Mouse (Mus musculus) common myeloid progenitor, adult 5-6 weeks (primary cell): ENCODE measurements at regions not wholly inside any gene's neighbourhood (a gene's known extent, or its start where the extent isn't known, plus 50 kb on each side); places are given as distances from the start of the nearest gene placed in this dataset.

Experiments
- ATAC-seq: replicated peaks from 2 replicates; pipeline ENCODE4 v1.8.0; 2016; ENCODE audit warnings: low read depth, mild to moderate bottlenecking, moderate TSS enrichment, inconsistent platforms; ENCODE audit not compliant: poor library complexity, severe bottlenecking

DNA sequence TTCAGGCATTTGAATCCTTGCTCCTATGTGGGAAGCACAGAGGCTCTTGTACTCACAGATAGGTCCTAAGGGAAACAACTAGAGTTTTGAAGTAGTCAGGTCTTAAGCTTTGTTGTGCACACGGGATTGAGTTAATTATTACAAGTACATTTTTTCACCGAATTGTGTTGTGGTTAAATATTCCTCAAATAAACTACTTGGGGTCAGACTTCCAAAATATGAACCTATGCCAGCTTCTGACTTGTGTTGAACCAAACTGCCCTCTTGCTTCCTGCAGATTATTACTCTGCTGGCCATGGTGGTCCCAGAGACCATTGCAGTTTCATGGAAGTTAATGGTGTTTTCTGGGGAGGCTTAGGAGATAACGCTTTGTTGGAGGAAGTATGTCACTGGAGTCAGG lies 105.5 kb upstream of the Fggy start:
- peak; percentile 50 for ATAC-seq

DNA sequence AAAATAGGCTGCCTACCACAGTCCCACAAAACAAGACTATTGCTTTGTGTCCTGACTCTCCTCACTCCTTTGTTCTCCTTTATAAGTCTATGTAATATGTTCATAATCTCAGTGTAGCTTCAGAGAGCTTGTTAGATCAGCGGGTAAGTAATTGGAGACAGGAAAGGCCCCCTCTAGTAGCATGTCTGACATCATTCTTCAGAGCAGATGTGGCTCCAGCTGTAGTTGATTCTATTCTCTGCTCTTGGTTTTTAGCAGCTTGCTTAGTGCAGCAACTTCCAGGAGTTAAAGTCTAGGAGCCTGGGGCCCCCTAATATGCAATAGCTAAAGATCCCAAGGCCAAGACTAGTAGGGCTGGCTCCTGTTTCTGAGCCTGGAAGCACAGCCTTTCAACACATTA lies 101.0 kb upstream of the Fggy start:
- no peak for ATAC-seq

DNA sequence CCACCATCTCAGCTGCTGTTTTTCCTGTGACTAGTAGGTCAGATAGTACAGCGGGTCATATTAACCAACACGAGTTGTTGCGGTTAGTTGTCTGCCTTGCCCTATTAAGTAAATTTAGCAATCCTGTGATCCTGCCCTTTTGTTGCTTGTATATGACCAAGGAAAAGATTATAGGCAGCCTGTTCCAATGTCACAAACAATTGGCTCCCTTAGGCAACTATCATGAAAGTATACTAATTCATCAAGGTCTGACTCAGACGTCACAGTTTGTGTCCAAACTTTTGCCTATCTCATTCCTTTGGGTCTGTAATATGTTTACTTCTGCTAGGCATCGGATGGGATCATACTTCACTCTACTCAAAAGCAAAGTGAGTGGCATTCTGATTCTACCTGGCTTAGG lies 100.4 kb upstream of the Fggy start:
- ATAC-seq = no peak

DNA sequence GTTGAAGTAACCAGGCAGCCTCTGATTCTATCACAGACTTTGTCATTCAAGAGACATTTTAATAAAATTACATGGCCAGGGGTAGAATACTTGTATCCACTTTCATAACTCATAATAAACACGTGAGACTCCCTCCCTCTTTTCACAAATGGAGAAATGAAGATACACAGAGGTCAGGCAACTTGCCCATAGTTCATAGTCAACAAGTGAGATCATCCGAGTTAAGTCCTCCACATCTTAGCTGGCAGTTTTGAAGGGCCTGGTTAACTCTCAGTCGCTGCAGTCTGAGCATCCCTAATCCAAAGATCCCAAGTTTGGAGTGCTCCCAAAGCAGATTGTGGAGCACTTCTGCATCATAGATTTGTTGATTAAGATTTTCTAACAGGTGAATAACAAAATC lies 94.8 kb upstream of the Fggy start:
- no peak for ATAC-seq

DNA sequence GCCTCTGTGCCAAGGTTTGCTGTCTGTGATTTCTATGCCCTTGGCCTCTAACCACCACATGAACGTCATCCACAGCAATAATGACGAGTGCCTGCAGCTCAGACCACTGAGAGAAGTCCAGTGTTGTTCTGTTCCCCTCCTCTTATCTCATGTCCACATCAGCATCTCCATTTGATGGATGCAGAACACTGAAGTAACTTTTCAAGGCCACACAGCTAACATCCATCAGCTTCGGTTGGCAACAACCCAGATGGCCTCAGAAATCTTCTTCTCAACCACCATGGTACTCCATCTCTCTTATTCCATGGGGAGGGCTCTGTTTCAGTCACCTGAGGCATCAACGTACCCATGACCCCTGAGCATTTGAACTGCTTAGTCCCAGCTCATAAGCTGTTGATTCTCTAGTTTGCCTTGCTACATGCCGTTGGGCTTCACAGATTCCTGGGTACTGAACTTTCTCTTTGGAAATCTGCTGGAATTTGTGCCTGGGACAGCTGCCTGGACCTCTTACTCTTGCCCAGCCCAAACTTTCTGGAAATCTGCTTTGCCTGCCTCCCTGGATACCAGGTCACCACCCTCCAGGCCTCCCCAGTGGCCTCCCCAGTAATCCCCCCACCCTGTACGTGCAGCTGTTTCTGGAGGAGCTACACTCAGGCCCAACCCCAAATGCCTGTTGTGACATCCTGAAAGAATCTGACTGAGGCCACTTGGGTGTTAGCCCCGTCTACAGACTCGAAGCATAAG lies 94.1 kb upstream of the Fggy start:
- no peak for ATAC-seq

DNA sequence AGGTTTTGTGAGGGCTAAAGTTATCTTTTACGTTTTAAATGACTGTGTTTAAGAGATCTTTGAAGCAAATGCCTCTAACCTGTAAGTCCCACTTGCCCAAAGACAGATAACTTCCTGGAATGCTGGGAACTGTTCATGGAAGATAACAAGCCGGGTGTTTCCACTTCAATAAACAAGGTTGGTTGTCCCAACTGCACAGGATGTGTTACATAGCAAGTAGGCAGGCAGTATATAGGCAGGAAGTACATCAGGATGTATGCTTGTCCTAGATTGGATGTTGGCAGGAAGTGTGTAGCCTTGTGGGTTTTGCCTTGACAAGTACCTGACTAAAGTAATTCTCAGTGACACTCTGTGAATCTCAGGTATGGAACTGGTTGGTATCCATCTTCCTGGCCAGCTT lies 90.7 kb upstream of the Fggy start:
- peak; percentile 92 for ATAC-seq

DNA sequence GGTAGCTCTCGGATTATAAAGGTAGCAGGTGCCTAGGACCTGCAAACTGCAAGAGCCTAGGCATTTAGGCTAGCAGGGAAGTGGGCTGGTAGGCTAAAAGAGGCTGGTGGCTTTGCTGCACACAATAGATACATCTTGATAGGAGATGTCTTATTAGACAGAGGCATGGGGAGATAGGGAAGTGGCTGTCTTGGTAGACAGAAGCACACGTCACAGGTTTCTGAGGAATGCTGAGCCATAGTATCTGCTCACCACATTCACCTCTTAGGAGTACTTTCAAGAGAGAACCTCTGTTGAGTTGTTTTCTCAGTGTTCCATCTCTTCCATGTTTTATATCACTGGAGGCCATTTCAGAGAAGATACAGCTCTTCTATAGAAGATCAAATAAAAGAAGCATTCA lies 89.8 kb upstream of the Fggy start:
- peak; percentile 52 for ATAC-seq

DNA sequence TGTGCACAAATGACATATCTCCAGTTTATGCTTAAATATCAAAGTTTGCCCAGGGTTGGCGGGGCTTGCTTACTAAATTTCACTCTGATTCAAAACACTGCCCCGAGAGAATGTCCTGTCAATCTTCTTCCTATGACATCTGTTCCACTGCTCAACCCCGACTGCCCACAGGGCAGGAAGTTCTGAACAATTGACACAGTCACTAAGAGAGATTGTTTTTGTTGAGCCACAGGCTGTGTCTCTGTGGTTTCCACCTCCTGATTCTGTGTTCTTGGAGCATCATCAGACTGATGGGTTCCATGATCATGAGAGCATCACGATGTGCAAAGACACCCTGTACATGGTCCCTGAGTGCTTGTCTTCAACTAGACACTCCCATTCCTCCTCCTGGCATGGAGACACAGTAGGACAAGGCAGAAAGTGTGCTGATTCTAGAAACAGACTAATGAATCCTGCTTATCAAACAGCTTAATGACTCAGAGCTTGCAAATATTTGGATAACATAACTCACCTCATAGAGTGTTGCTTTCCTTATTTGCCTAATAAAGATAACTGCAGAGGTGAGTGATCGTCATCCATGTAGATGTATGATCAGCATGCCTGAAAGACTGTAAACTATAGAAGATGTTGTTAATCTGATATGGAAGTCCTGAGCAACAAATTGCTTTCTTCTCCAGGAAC lies 82.4 kb upstream of the Fggy start:
- ATAC-seq = peak; percentile 58

DNA sequence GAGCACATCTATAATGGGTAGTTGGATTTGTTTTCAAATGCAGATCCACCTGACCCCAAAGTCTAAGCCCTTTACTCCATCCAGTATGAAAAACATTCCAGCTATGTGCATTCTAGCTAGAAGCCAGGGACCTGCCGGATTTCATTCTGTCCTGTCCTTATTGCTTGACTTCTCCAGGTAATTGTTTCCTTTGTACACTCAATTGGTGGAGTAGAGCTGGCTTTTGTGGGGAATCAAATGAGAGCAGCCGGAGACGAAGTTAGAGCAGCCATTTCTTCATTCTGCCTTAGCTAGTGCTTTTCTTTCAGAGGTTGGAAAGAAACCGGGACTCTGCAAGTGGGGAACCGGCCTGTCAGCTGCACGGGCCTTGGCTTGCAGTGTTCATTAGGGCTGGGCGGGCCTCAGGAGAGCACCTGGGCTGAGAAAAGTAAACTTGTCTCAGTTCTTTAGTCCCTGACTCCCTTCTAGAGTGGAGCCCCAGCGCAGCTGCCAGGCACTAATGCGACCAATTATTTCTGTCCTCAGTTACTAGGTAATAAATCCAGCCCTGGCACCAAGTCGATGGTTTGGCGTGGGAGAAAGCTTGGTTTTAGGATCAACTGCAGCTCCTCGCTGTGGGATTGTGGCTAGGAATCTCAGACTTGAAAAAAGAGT lies 81.1 kb upstream of the Fggy start:
- no peak for ATAC-seq

DNA sequence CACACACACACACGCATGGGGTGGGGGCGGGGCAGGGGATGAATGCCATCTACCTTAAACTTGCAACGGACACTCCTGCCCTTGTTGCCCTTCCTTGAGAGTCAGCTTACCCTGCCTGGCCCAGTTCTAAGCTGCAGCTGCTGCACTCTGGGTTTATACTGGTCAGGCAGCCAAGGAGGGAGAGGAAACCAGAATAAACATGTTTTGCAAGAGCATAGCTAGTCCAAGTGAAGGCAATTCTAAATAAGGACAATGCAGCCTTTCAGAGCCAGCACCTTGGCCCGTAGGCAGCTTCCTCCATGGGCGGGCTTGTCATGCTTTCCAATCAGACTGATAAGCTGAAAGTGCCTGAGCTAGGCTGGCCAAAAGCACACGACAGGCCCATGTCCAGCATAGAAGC lies 73.7 kb upstream of the Fggy start:
- ATAC-seq = peak; percentile 48

DNA sequence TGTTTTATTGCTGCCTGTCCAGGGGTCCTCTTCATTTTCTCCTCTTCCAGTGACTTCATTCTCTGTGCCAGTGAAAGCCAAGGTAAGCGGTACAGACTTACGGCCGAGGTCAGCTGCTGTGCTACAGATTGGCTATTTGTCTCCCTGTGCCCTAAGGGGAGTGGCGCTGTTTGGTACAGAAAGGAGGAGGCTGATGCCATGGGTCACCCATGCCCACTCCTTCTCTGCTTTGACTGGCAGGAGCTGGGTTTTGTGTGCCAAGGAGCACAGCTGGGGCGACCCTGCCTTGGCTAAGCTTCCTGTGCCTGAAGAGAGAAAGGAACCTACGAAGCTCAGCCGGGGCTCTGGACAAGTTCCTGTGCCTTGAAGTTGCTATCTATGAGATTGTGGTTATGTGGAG lies 70.0 kb upstream of the Fggy start:
- peak; percentile 43; the same call in 1 of the 2 replicates for ATAC-seq

DNA sequence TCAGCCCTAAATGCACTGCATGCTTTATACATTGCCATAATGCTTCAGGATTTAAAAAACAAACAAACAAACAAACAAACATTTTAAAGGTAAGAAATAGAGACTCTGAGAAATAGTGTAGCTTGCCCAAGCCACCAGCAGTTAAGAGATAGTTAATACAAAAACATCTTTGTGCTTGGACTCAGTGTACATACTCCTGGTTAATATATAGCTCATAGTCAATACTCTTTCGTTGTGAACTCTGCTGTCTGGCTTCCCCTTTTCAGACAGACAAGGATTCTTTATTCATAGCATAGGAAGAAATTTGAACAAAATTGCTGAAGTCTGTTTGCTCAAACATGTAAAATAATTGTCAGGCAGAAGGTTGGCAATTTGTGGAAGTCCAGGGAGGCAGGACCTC lies 69.3 kb upstream of the Fggy start:
- ATAC-seq = no peak

DNA sequence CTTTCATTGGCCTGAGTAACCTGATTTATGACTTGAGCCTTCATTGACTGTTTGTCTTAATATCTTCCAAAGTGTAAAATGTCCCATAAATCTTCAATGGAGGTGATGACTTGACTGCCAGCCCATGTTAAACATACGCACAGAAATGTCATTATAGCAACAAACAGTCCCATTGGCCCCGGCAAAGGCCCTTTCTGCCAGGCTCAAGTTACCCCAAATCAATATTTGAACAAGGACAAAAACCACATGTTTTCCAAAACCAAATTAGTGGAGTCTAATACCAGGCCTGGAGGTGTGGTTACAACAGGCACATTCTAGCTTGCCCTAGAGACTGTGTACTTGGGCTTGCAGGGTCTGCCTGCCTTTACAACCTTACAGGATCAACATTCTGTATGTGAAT lies 68.2 kb upstream of the Fggy start:
- no peak for ATAC-seq

DNA sequence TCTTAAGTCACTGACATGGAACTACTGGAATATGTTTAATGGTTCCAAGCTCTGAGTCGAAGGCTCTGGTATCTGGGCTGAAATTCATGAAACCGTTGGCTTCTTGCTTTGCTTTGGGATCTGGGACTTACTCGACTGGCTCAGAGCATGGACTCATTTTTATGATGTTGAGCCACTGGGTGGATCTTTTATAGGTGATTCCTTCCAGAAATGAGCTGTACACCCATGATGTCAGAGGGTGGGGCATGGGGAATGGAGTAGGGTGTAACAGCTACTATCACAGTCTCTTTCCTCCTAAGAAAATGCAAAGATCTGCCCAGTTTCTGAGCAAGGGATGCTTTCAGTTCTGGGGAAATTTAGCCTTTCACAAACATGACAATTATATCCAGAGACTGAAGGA lies 57.0 kb upstream of the Fggy start:
- no peak for ATAC-seq

DNA sequence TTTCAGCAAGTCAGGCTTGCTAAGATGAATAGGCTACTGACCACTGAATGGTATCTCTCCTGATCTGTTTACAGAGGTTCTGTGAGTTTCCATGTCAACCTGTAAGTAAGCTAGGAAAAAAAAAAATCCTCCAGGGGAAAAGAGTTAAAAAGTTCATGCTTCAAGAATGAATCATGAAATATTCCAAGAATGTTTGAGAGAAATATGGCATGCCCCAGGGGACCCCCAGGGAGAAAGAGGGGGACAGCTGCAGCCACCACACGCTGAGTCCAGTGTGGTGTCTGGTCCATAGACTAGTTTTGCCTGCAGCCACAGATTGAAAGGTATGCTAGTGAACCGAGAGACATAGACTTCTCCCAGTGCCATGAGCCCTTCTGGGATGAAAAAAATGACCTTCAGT lies 56.1 kb upstream of the Fggy start:
- ATAC-seq = no peak

DNA sequence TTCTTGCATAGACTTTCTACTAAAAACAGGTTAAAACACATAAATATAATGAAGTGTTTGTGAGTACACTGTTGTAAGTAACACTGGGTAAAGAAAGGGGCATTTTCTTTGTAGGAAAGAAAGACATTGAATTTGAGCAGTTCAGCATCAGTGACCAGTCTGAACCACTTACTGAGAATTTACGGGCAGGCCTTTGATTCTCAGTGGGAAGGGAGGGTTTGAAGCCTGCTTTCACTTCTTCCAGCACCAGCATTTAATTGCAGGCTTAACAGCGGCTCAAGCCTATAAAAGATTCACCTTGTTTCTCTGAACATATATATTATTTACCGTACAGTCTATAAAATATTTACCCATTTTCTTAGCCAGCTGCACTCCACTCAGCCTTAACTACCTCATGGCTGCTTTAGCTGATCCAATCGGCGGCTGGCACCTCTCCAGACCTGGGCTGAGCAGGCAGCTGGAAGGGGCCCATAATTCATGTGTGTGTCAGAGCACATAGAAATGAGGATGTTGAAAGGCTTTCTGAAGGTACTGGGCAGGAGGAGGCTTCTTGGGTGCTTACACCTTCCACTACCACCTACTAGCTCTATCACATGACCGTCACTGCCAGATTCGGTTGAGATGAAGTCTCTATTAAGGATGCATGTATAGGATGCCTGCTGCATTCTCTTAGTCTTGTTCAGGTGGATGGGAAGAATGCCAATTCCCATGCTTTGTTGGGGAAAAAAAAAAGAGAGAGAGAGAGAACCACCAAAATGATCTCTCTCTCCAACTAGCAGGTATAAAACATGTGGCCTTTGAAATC lies 50.0 kb upstream of the Fggy start:
- ATAC-seq = peak; percentile 73
